Mouse (Mus musculus) hindbrain, postnatal 0 days (tissue): ENCODE results near the gene Nupl2. TPM values are rescaled to one million over a fixed set of nuclear protein-coding genes. Genes with fewer than 3 reads are reported as not detected.

Source experiments
- ATAC-seq: fragments of 200-750 bp; cut with Nextera tagmentation; 2 replicates; pipeline ENCODE4 v1.8.0; 2017; ENCODE audit warnings: mild to moderate bottlenecking, moderate TSS enrichment, moderate library complexity
- DNase-seq: peaks from one replicate; pipeline ENCODE4 v3.0.0-alpha.2; 2015; ENCODE audit warnings: low spot score
- H3K27ac ChIP-seq: fragments of 300-500 bp; sonication (generic); 2 replicates; pipeline ENCODE4 v1.5.1; 2014; ENCODE audit warnings: mild to moderate bottlenecking
- H3K27me3 ChIP-seq: fragments of 300-500 bp; sonication (generic); 2 replicates; pipeline ENCODE4 v1.6.1; 2014; ENCODE audit warnings: low read length, mixed read lengths; ENCODE audit not compliant: insufficient read depth
- H3K36me3 ChIP-seq: fragments of 300-500 bp; sonication (generic); 2 replicates; pipeline ENCODE4 v1.6.1; 2014; ENCODE audit warnings: low read length, mixed read lengths; ENCODE audit not compliant: insufficient read depth
- H3K4me1 ChIP-seq: fragments of 300-500 bp; sonication (generic); 2 replicates; pipeline ENCODE4 v1.6.1; 2014; ENCODE audit warnings: antibody characterized with exemption, low read length, mixed read lengths; ENCODE audit not compliant: insufficient read depth
- H3K4me2 ChIP-seq: fragments of 300-500 bp; sonication (generic); 2 replicates; pipeline ENCODE4 v1.6.1; 2014; ENCODE audit warnings: low read depth, mild to moderate bottlenecking, low read length, moderate library complexity, mixed read lengths
- H3K4me3 ChIP-seq: fragments of 300-500 bp; sonication (generic); 2 replicates; pipeline ENCODE4 v1.5.1; 2014; ENCODE audit warnings: low read length
- H3K9ac ChIP-seq: fragments of 300-500 bp; sonication (generic); replicated peaks from 2 replicates; pipeline ENCODE4 v1.6.1; 2014; ENCODE audit warnings: mild to moderate bottlenecking, low read length, moderate library complexity, mixed read lengths
- H3K9me3 ChIP-seq: fragments of 300-500 bp; sonication (generic); 2 replicates; pipeline ENCODE4 v1.6.1; 2016; ENCODE audit warnings: low read length, mixed read lengths
- CTCF ChIP-seq: IDR thresholded peaks from 2 replicates; pipeline ENCODE4 v1.5.1; 2016; ENCODE audit warnings: antibody characterized with exemption, control low read depth, low read depth
- WGBS: fragments of 180-500 bp; shearing (Covaris S2); extraction: QIAGEN DNeasy Blood & Tissue Kit; methylation state at CpG from one replicate; pipeline ENCODE4 v1.1.7; 2014; 5-methylcytosine and 5-hydroxymethylcytosine counted together
- polyA plus RNA-seq: library from polyadenylated mRNA; unstranded; fragments of >200 nt; fragmentation: Nextera tagmentation; extraction: Ambion mirVana; gene quantifications from 2 replicates; pipeline ENCODE4 v1.2.1, GENCODE M21; 2015
- total RNA-seq: library from RNA; depleted of rRNA; stranded (reverse); fragments of >200 nt; gene quantifications from 2 replicates; pipeline ENCODE4 v1.2.3, GENCODE M21; 2014

The Nupl2 gene
- total and polyA plus RNA-seq, 2 experiments from 2014 or later: 8.0 to 12.9 TPM

DNA sequence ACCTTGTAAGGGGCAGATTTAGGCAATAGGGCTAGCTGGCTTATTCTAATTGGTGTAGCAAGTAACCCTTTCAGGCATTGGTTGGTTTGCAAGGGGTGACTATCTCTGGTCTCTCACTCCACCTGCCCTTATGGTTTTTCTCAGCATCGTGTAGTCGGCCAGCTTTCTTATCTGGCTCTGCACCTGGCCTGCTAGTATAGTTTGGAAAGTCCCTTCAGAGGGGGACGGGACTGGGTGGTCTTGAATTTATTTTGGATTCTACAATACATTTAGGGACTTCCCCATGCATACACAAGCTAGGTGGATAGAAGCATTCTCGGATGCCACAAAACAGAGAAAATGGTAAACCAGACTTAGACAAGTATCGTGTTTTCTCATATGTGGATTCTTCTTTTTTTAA lies 17.8 kb upstream of the Nupl2 start:
- 94% methylated on average over 5 of the region's 5 CpGs for WGBS
- Histone ChIP-seq H3K9me3 (no peaks in the 10 kb centered on the region), H3K36me3 (peaks cover 39% of the 10 kb centered on the region), H3K4me2 (no peak overlapping the region), H3K27ac (no peak overlapping the region), H3K27me3 (no peaks in the 10 kb centered on the region), H3K4me3 (no peak overlapping the region), H3K4me1 (no peaks in the 10 kb centered on the region), H3K9ac (no peak overlapping the region)
- no peak for TF ChIP-seq CTCF
- DNase-seq (no peak), ATAC-seq (no peak)

- H3K4me3 ChIP-seq: no peak overlapping the region
- H3K27ac ChIP-seq: no peak overlapping the region
- H3K27me3 ChIP-seq: no peaks in the 10 kb centered on the region
- H3K36me3 ChIP-seq: peaks cover 21% of the 10 kb centered on the region
- no peak for TF ChIP-seq CTCF
- ATAC-seq (no peak), DNase-seq (no peak)
- no peak overlapping the region for H3K4me2 ChIP-seq
- H3K9ac ChIP-seq: no peak overlapping the region
- no peaks in the 10 kb centered on the region for H3K4me1 ChIP-seq
- H3K9me3 ChIP-seq: no peaks in the 10 kb centered on the region
Measured at GRCm38 (mm10) chr5:24152199-24152598, 12.6 kb upstream of the Nupl2 start.

DNA sequence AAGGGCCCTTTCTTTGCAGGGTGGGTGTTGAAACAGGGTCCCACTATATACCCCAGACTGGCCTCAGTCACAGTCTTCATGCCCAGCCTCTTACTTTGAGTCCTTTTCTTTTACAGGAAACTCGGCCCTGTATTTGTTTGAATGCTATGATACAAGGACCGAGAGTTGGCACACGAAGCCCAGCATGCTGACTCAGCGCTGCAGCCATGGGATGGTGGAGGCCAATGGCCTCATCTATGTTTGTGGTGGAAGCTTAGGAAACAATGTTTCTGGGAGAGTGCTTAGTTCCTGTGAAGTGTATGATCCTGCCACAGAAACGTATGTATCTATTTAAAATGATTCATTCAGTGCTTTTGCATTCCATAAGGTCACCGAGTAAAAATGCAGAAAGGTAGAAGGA lies 8.0 kb upstream of the Nupl2 start:
- H3K27me3 ChIP-seq: no peaks in the 10 kb centered on the region
- ATAC-seq (no peak), DNase-seq (no peak)
- 94% methylated on average over 6 of the region's 6 CpGs for WGBS
- H3K4me1 ChIP-seq: no peaks in the 10 kb centered on the region
- H3K9ac ChIP-seq: no peak overlapping the region
- TF ChIP-seq CTCF: no peak
- H3K36me3 ChIP-seq: peaks cover 13% of the 10 kb centered on the region
- H3K4me2 ChIP-seq: no peak overlapping the region
- H3K27ac ChIP-seq: no peak overlapping the region
- H3K9me3 ChIP-seq: no peaks in the 10 kb centered on the region
- no peak overlapping the region for H3K4me3 ChIP-seq

- peak; percentile 61 for TF ChIP-seq CTCF
Measured at GRCm38 (mm10) chr5:24167263-24167662, 2.5 kb downstream of the Nupl2 start.

DNA sequence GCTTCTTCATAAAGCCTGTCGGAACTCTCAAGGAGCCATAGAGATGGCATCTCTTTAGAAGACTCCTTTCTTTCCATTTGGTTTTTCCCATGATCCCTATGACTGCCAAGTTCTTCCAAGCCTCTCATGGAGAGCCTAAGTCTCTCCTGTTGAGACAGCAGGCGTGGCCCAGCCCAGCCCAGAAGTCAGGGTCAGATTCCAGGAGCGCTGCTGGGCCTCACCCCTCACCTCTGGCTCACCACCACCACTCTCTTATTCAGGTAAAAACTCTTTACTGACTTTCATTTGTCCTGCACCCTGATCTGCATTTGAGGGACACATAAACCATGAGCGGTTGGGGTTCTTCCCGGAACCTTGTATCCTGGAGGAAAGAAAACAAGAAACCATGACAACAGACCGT lies 5.1 kb downstream of the Nupl2 start:
- ATAC-seq (no peak), DNase-seq (no peak)
- Histone ChIP-seq H3K4me1 (peaks cover 7% of the 10 kb centered on the region; the same call in 1 of the 2 replicates), H3K4me3 (no peak overlapping the region), H3K27me3 (no peaks in the 10 kb centered on the region), H3K9me3 (no peaks in the 10 kb centered on the region), H3K36me3 (peaks cover 5% of the 10 kb centered on the region; the same call in 1 of the 2 replicates), H3K9ac (no peak overlapping the region), H3K4me2 (no peak overlapping the region), H3K27ac (no peak overlapping the region)
- 89% methylated on average over 6 of the region's 6 CpGs for WGBS
- TF ChIP-seq CTCF: no peak

More at GRCm38 (mm10) chr5:24167263-24167662, 2.5 kb downstream of the Nupl2 start:
- Histone ChIP-seq H3K9me3 (no peaks in the 10 kb centered on the region), H3K36me3 (peaks cover 5% of the 10 kb centered on the region; the same call in 1 of the 2 replicates), H3K9ac (no peak overlapping the region), H3K27ac (no peak overlapping the region), H3K27me3 (no peaks in the 10 kb centered on the region), H3K4me3 (no peak overlapping the region), H3K4me2 (no peak overlapping the region), H3K4me1 (peaks cover 7% of the 10 kb centered on the region; the same call in 1 of the 2 replicates)
- ATAC-seq (no peak), DNase-seq (peak; percentile 66)
- 47% methylated on average over 5 of the region's 5 CpGs for WGBS

- DNase-seq: no peak
- no peaks in the 10 kb centered on the region for H3K9me3 ChIP-seq
- H3K9ac ChIP-seq: no peak overlapping the region
- no peak overlapping the region for H3K4me2 ChIP-seq
- TF ChIP-seq CTCF: no peak
- no peak for ATAC-seq
- H3K27ac ChIP-seq: no peak overlapping the region
- H3K27me3 ChIP-seq: no peaks in the 10 kb centered on the region
- H3K4me3 ChIP-seq: no peak overlapping the region
- H3K36me3 ChIP-seq: peaks cover 5% of the 10 kb centered on the region; the same call in 1 of the 2 replicates
- H3K4me1 ChIP-seq: no peaks in the 10 kb centered on the region
Measured at GRCm38 (mm10) chr5:24172092-24172491, 7.3 kb downstream of the Nupl2 start.

GRCm38 (mm10) chr5:24181514-24182295 lies 16.9 kb downstream of the Nupl2 start:
- no peak for ATAC-seq
- 92% methylated on average over 16 of the region's 16 CpGs for WGBS
- TF ChIP-seq CTCF: no peak
- Histone ChIP-seq H3K4me2 (no peak overlapping the region), H3K27ac (no peak overlapping the region), H3K9me3 (no peaks in the 10 kb centered on the region), H3K36me3 (peaks cover 41% of the 10 kb centered on the region), H3K9ac (no peak overlapping the region), H3K4me1 (no peaks in the 10 kb centered on the region), H3K4me3 (no peak overlapping the region), H3K27me3 (no peaks in the 10 kb centered on the region)
- DNase-seq: no peak
